Mouse (Mus musculus): ENCODE results near the gene Ccdc155. TPM values are rescaled to one million over a fixed set of nuclear protein-coding genes. Genes with fewer than 3 reads are reported as not detected.
A peak's percentile ranks its signal among the peaks of the same experiment; 100 is the strongest.

The Ccdc155 gene
- polyA plus RNA-seq, 1 experiment from 2014 or later: 1.2 TPM

- H3K4me3 ChIP-seq (replicated peaks): peak overlapping the region; percentile 4; the same call in 1 of the 2 replicates
- peaks cover 8% of the 10 kb centered on the region for H3K9me3 ChIP-seq
- peak overlapping the region; percentile 27 for H3K4me2 ChIP-seq
- no peak overlapping the region for H3K9ac ChIP-seq
- no peaks in the 10 kb centered on the region for H3K36me3 ChIP-seq (replicated peaks)
- WGBS: 3% methylated on average over 24 of the region's 24 CpGs
- peaks cover 95% of the 10 kb centered on the region for H3K27me3 ChIP-seq
- H3K4me1 ChIP-seq: peaks cover 19% of the 10 kb centered on the region
- H3K27ac ChIP-seq: no peak overlapping the region
- ATAC-seq (ENCODE audit: low FRiP score): no peak
Observed at GRCm38 (mm10) chr7:45168656-45169055, 36.0 kb downstream of the Ccdc155 start.

DNA sequence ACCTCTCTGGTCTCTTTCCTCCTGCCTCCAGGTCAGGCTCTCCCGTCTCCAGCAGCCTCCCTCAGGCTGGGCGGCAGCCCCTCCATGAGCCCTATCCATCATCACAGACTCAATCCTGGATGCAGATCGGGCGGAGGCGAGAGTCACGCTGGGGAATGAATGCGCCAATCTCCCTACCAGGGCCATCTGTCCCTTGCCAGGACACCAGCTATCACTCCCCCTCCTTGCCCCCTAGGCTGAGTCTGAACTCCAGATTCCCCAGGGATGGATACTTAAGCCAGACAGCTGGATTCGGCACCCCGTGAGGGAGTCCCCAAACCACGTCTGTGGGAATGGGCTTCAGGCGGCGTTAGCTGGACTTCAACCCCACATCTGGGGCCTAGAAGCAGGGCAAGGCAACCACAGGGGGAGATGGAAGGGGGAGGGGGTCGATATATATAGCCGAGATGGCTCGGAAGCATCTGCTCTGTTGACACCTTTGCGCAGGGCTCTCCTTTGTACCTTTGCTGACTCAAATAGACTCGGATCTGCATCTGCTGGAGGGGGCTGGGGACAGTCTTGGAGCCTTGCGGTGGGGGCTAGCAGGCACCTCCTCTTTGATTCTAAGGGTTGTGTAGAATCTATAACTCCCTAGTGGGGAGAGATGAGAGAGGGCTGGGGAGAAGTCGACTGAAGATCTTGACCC, 36.8 kb downstream of the Ccdc155 start:
- no peak overlapping the region for H3K9ac ChIP-seq
- peak overlapping the region; percentile 27 for H3K4me2 ChIP-seq
- 0 out of 2 replicates have a peak overlapping the region, but pooled peaks have one; percentile 42 for H3K27ac ChIP-seq
- H3K9me3 ChIP-seq: peaks cover 8% of the 10 kb centered on the region
- H3K27me3 ChIP-seq: peaks cover 98% of the 10 kb centered on the region
- H3K4me1 ChIP-seq: peaks cover 21% of the 10 kb centered on the region
- H3K4me3 ChIP-seq (replicated peaks): peak overlapping the region; percentile 7; the same call in 1 of the 2 replicates
- WGBS: 3% methylated on average over 19 of the region's 19 CpGs
- H3K36me3 ChIP-seq (replicated peaks): no peaks in the 10 kb centered on the region
- ATAC-seq (ENCODE audit: low FRiP score): no peak

DNA sequence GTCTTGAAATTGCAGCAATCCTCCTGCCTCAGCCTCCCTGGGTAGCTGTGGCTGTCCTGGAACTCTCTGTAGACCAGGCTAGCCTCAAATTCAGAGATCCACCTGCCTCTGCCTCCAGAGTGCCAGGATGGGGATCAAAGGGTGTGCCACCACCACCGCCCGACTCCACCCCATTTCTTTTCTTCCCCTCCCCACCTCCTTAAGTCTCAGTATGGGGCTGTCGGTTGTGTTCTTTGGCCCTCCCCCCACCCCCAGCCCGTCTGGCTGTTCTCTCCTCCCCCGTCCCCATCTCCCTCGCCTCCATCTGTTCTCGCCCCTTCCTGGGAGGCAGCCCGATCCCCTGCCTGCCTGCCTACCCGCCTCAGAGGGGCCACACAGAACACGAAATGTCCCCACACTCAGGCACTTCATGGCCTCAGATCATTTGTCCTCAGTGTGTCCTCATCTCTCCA, 37.7 kb downstream of the Ccdc155 start:
- Histone ChIP-seq H3K4me1 (peaks cover 29% of the 10 kb centered on the region), H3K4me2 (no peak overlapping the region), H3K9me3 (peaks cover 8% of the 10 kb centered on the region), H3K27me3 (peaks cover 95% of the 10 kb centered on the region), H3K36me3 (replicated peaks) (no peaks in the 10 kb centered on the region), H3K27ac (peak overlapping the region; percentile 50; the same call in 1 of the 2 replicates), H3K9ac (no peak overlapping the region), H3K4me3 (replicated peaks) (no peak overlapping the region)
- WGBS: 27% methylated on average over 10 of the region's 10 CpGs
- ATAC-seq (ENCODE audit: low FRiP score): no peak

GRCm38 (mm10) chr7:45165701-45166100, 39.0 kb downstream of the Ccdc155 start:
- H3K4me1 ChIP-seq: peaks cover 32% of the 10 kb centered on the region
- peaks cover 8% of the 10 kb centered on the region for H3K9me3 ChIP-seq
- peaks cover 83% of the 10 kb centered on the region for H3K27me3 ChIP-seq
- no peaks in the 10 kb centered on the region for H3K36me3 ChIP-seq (replicated peaks)
- no peak for ATAC-seq (ENCODE audit: low FRiP score)
- peak overlapping the region; percentile 11; the same call in 1 of the 2 replicates for H3K4me2 ChIP-seq
- no peak overlapping the region for H3K27ac ChIP-seq
- peak overlapping the region; percentile 45; the same call in 1 of the 2 replicates for H3K4me3 ChIP-seq (replicated peaks)
- 48% methylated on average over 11 of the region's 11 CpGs for WGBS
- H3K9ac ChIP-seq: no peak overlapping the region

- H3K4me2 ChIP-seq: peak overlapping the region; percentile 69; the same call in 1 of the 2 replicates
- peak overlapping the region; percentile 45 for H3K4me3 ChIP-seq (replicated peaks)
- peaks cover 32% of the 10 kb centered on the region for H3K4me1 ChIP-seq
- WGBS: 66% methylated on average over 5 of the region's 5 CpGs
- peaks cover 8% of the 10 kb centered on the region for H3K36me3 ChIP-seq (replicated peaks)
- no peak for ATAC-seq (ENCODE audit: low FRiP score)
- H3K9me3 ChIP-seq: peaks cover 6% of the 10 kb centered on the region
- H3K27me3 ChIP-seq: peaks cover 75% of the 10 kb centered on the region
- H3K9ac ChIP-seq: no peak overlapping the region
- no peak overlapping the region for H3K27ac ChIP-seq
Observed at GRCm38 (mm10) chr7:45164833-45165232, 39.9 kb downstream of the Ccdc155 start.

- ATAC-seq (ENCODE audit: low FRiP score): 0 out of 2 replicates have a peak, but pooled peaks have one; percentile 13
- Histone ChIP-seq H3K4me2 (peak within 1 kb of the TSS; percentile 69), H3K4me1 (peaks cover 32% of the 10 kb centered on the region), H3K9ac (peak within 1 kb of the TSS; percentile 57), H3K27me3 (peaks cover 66% of the 10 kb centered on the region), H3K27ac (no peak within 1 kb of the TSS), H3K36me3 (replicated peaks) (peaks cover 17% of the 10 kb centered on the region), H3K9me3 (no peaks in the 10 kb centered on the region), H3K4me3 (replicated peaks) (peak within 1 kb of the TSS; percentile 45)
- 1% methylated on average over 32 of the region's 41 CpGs for WGBS
Observed at GRCm38 (mm10) chr7:45163735-45164490, 40.8 kb downstream of the Ccdc155 start, which contains the start of gene Slc17a7. TSS of gene Slc17a7 (plus strand) at chr7:45163949.

GRCm38 (mm10) chr7:45162996-45163615, 41.6 kb downstream of the Ccdc155 start:
- Histone ChIP-seq H3K9ac (no peak overlapping the region), H3K27me3 (peaks cover 58% of the 10 kb centered on the region), H3K4me2 (no peak overlapping the region), H3K4me1 (peaks cover 25% of the 10 kb centered on the region), H3K36me3 (replicated peaks) (peaks cover 25% of the 10 kb centered on the region), H3K9me3 (no peaks in the 10 kb centered on the region), H3K27ac (no peak overlapping the region), H3K4me3 (replicated peaks) (peak overlapping the region; percentile 45; the same call in 1 of the 2 replicates)
- 73% methylated on average over 9 of the region's 9 CpGs for whole genome bisulfite sequencing
- ATAC-seq (ENCODE audit: low FRiP score): no peak

DNA sequence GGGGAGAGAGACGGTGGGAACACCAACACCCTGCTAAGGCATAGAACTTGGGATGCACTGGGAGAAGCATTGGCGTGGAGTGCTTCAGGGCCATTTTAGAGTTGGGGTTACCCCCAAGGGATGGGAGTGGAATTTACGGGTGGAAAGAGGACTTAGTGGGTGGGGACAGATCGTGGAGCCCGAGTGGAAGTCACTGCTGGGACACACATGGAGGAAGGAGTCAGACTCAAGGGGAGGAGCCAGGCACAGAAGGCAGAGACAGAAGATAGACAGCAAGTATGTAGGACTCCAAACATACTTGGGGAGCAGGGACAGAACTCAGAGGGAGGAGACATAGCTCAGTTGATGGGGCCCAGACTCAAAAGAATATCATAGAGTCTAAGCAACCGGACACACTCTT, 42.1 kb downstream of the Ccdc155 start:
- Histone ChIP-seq H3K36me3 (replicated peaks) (peaks cover 30% of the 10 kb centered on the region), H3K9ac (no peak overlapping the region; the same call in 1 of the 2 replicates), H3K27me3 (peaks cover 52% of the 10 kb centered on the region), H3K4me3 (replicated peaks) (peak overlapping the region; percentile 35), H3K4me2 (peak overlapping the region; percentile 69), H3K27ac (no peak overlapping the region), H3K9me3 (no peaks in the 10 kb centered on the region), H3K4me1 (peaks cover 19% of the 10 kb centered on the region)
- WGBS: 31% methylated on average over 6 of the region's 6 CpGs
- ATAC-seq (ENCODE audit: low FRiP score): peak; percentile 17; the same call in 1 of the 2 replicates

DNA sequence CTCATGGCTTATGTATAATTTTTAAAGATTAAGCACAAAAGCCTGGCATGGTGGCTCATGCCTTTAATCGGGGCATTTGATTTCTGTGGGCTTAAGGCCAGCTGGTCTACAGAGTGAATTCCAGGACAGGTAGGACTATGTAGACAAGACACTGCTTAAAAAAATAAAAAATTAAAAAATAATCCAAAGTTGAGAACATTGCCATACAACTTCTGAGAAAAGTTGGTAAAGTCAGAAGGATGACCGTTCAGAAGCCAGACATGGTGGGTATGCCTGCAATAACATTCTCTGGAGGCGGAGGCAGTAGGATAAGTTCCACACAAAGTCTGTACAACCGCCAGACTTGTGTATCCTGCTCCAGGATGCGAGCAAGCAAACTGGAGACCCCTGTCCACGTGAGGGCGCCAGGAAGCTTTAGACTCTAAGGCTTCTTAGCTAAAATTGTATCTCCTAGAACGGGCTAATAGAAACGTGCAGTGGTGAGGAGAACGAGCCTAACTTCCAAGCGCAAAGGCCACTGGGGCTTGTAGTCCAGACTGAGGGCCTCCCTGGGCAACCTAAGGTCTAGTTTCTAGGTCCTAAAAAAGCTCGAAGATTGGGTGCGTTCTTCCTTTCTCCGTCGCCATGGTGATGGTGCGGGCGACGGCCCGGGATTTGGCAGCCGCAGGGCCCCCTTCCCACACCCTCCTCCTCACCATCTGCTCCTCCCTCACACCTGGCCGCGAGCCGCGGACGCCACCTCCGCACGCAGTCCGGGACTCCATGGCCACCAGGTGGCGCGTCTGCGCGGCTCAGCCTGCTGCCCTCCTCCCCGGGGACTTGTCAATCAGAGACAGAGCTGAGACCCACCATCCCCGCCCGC, 42.8 kb downstream of the Ccdc155 start:
- Histone ChIP-seq H3K27ac (peak overlapping the region; percentile 32; the same call in 1 of the 2 replicates), H3K27me3 (peaks cover 45% of the 10 kb centered on the region), H3K4me2 (peak overlapping the region; percentile 69), H3K36me3 (replicated peaks) (peaks cover 31% of the 10 kb centered on the region), H3K4me1 (peaks cover 19% of the 10 kb centered on the region), H3K9ac (peak overlapping the region; percentile 17; the same call in 1 of the 2 replicates), H3K4me3 (replicated peaks) (peak overlapping the region; percentile 35), H3K9me3 (no peaks in the 10 kb centered on the region)
- whole genome bisulfite sequencing: 5% methylated on average over 35 of the region's 35 CpGs
- ATAC-seq (ENCODE audit: low FRiP score): peak; percentile 85

GRCm38 (mm10) chr7:45160866-45161265, 43.8 kb downstream of the Ccdc155 start:
- WGBS: 88% methylated on average over 3 of the region's 3 CpGs
- H3K27me3 ChIP-seq: peaks cover 35% of the 10 kb centered on the region
- peaks cover 31% of the 10 kb centered on the region for H3K36me3 ChIP-seq (replicated peaks)
- peaks cover 19% of the 10 kb centered on the region for H3K4me1 ChIP-seq
- no peak for ATAC-seq (ENCODE audit: low FRiP score)
- no peaks in the 10 kb centered on the region for H3K9me3 ChIP-seq
- H3K9ac ChIP-seq: no peak overlapping the region
- no peak overlapping the region for H3K4me3 ChIP-seq (replicated peaks)
- no peak overlapping the region for H3K27ac ChIP-seq
- H3K4me2 ChIP-seq: no peak overlapping the region

DNA sequence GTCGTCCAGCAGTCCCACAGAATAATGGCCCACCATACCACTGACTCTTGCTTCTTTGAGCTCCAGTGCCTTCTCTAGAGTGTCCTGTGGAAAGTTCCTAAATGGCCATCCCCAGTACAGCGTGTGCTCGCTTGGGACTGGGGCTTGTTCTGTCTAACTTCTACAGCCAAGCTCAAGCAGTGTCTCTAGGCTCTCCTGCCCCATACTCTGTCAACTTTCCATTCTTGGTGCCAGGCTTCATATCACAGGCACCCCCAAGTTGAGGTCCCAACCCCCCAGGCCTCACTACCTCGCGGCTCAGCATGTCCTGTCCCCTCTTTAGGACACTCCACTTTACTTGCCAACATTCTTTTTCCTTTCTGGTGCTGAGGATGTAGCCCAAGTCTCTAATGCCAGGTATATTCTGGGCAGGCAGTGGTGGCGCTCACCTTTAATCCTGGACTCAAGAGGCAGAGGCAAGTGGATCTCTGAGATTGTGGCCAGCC, 44.3 kb downstream of the Ccdc155 start:
- ATAC-seq (ENCODE audit: low FRiP score): no peak
- H3K27me3 ChIP-seq: peaks cover 30% of the 10 kb centered on the region
- H3K9me3 ChIP-seq: no peaks in the 10 kb centered on the region
- WGBS: 97% methylated on average over 6 of the region's 6 CpGs
- H3K4me2 ChIP-seq: no peak overlapping the region
- no peak overlapping the region for H3K4me3 ChIP-seq (replicated peaks)
- H3K27ac ChIP-seq: no peak overlapping the region
- no peak overlapping the region for H3K9ac ChIP-seq
- H3K36me3 ChIP-seq (replicated peaks): peaks cover 31% of the 10 kb centered on the region
- H3K4me1 ChIP-seq: peaks cover 22% of the 10 kb centered on the region
